Mouse (Mus musculus) spleen, adult 2 months (tissue): ENCODE measurements around the gene Tldc1. TPM values are rescaled to one million over a fixed set of nuclear protein-coding genes. Genes with fewer than 3 reads are reported as not detected.

Source experiments
- DNase-seq, 2 experiments: peaks; one replicate each; pipeline versions ENCODE4 v3.0.0 to v3.0.0-alpha.2; 2012 to 2021; ENCODE audit warnings: low spot score in 2 of 2, low read depth in 1 of 2
- H3K27ac ChIP-seq: fragments of 200-500 bp; 2 replicates; pipeline ENCODE4 v1.5.1; 2012; ENCODE audit warnings: low read length, inconsistent platforms; ENCODE audit not compliant: insufficient read depth
- H3K27me3 ChIP-seq: fragments of 200-500 bp; 2 replicates; pipeline ENCODE4 v1.6.1; 2012; ENCODE audit warnings: mild to moderate bottlenecking, moderate library complexity, low read length, inconsistent platforms; ENCODE audit not compliant: control insufficient read depth, insufficient read depth
- H3K36me3 ChIP-seq: fragments of 200-500 bp; 2 replicates; pipeline ENCODE4 v1.6.1; 2012; ENCODE audit warnings: mild to moderate bottlenecking, low read length, inconsistent platforms; ENCODE audit not compliant: control insufficient read depth, insufficient read depth
- H3K4me1 ChIP-seq: fragments of 200-500 bp; 2 replicates; pipeline ENCODE4 v1.6.1; 2011; ENCODE audit warnings: inconsistent platforms; ENCODE audit not compliant: control insufficient read depth, insufficient read depth, insufficient read length
- H3K4me3 ChIP-seq: fragments of 200-500 bp; 2 replicates; pipeline ENCODE4 v1.5.1; 2011; ENCODE audit warnings: mild to moderate bottlenecking, inconsistent platforms; ENCODE audit not compliant: insufficient read depth, insufficient read length; ENCODE audit errors: extremely low read depth
- CTCF ChIP-seq: fragments of 200-500 bp; IDR thresholded peaks from 2 replicates; pipeline ENCODE4 v1.5.1; 2011; ENCODE audit warnings: mild to moderate bottlenecking, inconsistent platforms; ENCODE audit not compliant: insufficient read depth, insufficient read length, insufficient replicate concordance; ENCODE audit errors: extremely low read depth
- POLR2A ChIP-seq: fragments of 200-500 bp; IDR thresholded peaks from 2 replicates; pipeline ENCODE4 v1.6.1; 2011; ENCODE audit warnings: low read depth, low read length, inconsistent platforms
- WGBS: fragments of 180-500 bp; shearing (Covaris S2); methylation state at CpG from one replicate; pipeline ENCODE4 v1.1.7; 2018; 5-methylcytosine and 5-hydroxymethylcytosine counted together
- polyA plus RNA-seq: library from polyadenylated mRNA; depleted of rRNA; stranded (reverse); fragments of >200 nt; gene quantifications from 2 replicates; pipeline ENCODE4 v1.2.3, GENCODE M21; 2012

The Tldc1 gene
- polyA plus RNA-seq, 1 experiment, result 4.8 TPM

GRCm38 (mm10) chr8:119776668-119777245, 1.5 kb downstream of the Tldc1 start:
- WGBS, result 77% methylated on average over 7 of the region's 7 CpGs
- Histone ChIP-seq H3K27ac (no peak overlapping the region), H3K36me3 (peaks cover 2% of the 10 kb centered on the region; the same call in 1 of the 2 replicates), H3K4me3 (no peak overlapping the region), H3K27me3 (no peaks in the 10 kb centered on the region), H3K4me1 (peaks cover 11% of the 10 kb centered on the region; the same call in 1 of the 2 replicates)
- TF ChIP-seq CTCF (no peak), POLR2A (no peak)
- DNase-seq, result no peak

GRCm38 (mm10) chr8:119765761-119766444, 12.3 kb downstream of the Tldc1 start:
- Histone ChIP-seq H3K27ac (no peak overlapping the region), H3K27me3 (no peaks in the 10 kb centered on the region), H3K4me3 (no peak overlapping the region), H3K4me1 (no peaks in the 10 kb centered on the region), H3K36me3 (peaks cover 16% of the 10 kb centered on the region)
- no peak for TF ChIP-seq CTCF
- no peak for TF ChIP-seq POLR2A
- DNase-seq, result no peak
- 77% methylated on average over 22 of the region's 22 CpGs for WGBS

- no peak for DNase-seq
- 94% methylated on average over 10 of the region's 10 CpGs for WGBS
- Histone ChIP-seq H3K36me3 (peaks cover 16% of the 10 kb centered on the region), H3K4me3 (no peak overlapping the region), H3K4me1 (no peaks in the 10 kb centered on the region), H3K27me3 (no peaks in the 10 kb centered on the region), H3K27ac (no peak overlapping the region)
- no peak for TF ChIP-seq CTCF
- no peak for TF ChIP-seq POLR2A
These were observed 12.9 kb downstream of the Tldc1 start for GRCm38 (mm10) chr8:119765311-119765710.

GRCm38 (mm10) chr8:119762226-119763220, 15.7 kb downstream of the Tldc1 start:
- DNase-seq, result no peak
- Histone ChIP-seq H3K27ac (no peak overlapping the region), H3K4me3 (no peak overlapping the region), H3K36me3 (peaks cover 9% of the 10 kb centered on the region), H3K4me1 (no peaks in the 10 kb centered on the region), H3K27me3 (no peaks in the 10 kb centered on the region)
- TF ChIP-seq POLR2A (no peak), CTCF (no peak)
- 79% methylated on average over 21 of the region's 21 CpGs for WGBS

- WGBS, result 89% methylated on average over 11 of the region's 11 CpGs
- DNase-seq, result no peak
- no peak overlapping the region for H3K4me3 ChIP-seq
- no peaks in the 10 kb centered on the region for H3K4me1 ChIP-seq
- H3K27ac ChIP-seq, result no peak overlapping the region
- H3K36me3 ChIP-seq, result peaks cover 8% of the 10 kb centered on the region
- TF ChIP-seq CTCF (no peak), POLR2A (no peak)
- H3K27me3 ChIP-seq, result no peaks in the 10 kb centered on the region
These were observed 16.5 kb downstream of the Tldc1 start for GRCm38 (mm10) chr8:119761692-119762091.

- DNase-seq, result no peak
- TF ChIP-seq POLR2A (no peak), CTCF (no peak)
- H3K36me3 ChIP-seq, result peaks cover 2% of the 10 kb centered on the region
- H3K27ac ChIP-seq, result no peak overlapping the region
- peaks cover 12% of the 10 kb centered on the region for H3K4me1 ChIP-seq
- H3K27me3 ChIP-seq, result no peaks in the 10 kb centered on the region
- H3K4me3 ChIP-seq, result no peak overlapping the region
- 32% methylated on average over 5 of the region's 5 CpGs for WGBS
These were observed 21.7 kb downstream of the Tldc1 start for GRCm38 (mm10) chr8:119756538-119756937.
